Mouse (Mus musculus): ENCODE measurements around the gene Lypd3. TPM values are rescaled to one million over a fixed set of nuclear protein-coding genes. Genes with fewer than 3 reads are reported as not detected.
A peak's percentile ranks its signal among the peaks of the same experiment; 100 is the strongest.
"Not testable (repeated sequence)": the region's sequence is repeated elsewhere in the genome, so short reads cannot be mapped to it uniquely, and the experiment has no call there.

Gene Lypd3
- total and polyA plus RNA-seq, 3 experiments = not detected

GRCm38 (mm10) chr7:24671944-24672439 lies 35.6 kb downstream of the Lypd3 start:
- H3K27me3 ChIP-seq (ENCODE audit: control insufficient read depth, insufficient read depth, low read length) = no peaks in the 10 kb centered on the region
- WGBS = 85% methylated on average over 23 of the region's 23 CpGs
- intact Hi-C loops (cut with DNase I) = no loop called here

GRCm38 (mm10) chr7:24676575-24676974 lies 40.2 kb downstream of the Lypd3 start, which contains the start of gene Tex101:
Gene Tex101, minus strand, starts transcription at chr7:24676675.
- H3K27me3 ChIP-seq (ENCODE audit: control insufficient read depth, insufficient read depth, low read length) = no peaks in the 10 kb centered on the region
- H3K9ac ChIP-seq (ENCODE audit: low read depth, low read length) = no peak within 1 kb of the TSS
- no peak within 1 kb of the TSS for H3K27ac ChIP-seq
- H3K4me1 ChIP-seq (ENCODE audit: control insufficient read depth, insufficient read depth, low read length) = no peaks in the 10 kb centered on the region
- WGBS = 82% methylated on average over 9 of the region's 9 CpGs
- intact Hi-C loops (cut with DNase I) = no loop called here
- no peaks in the 10 kb centered on the region for H3K36me3 ChIP-seq (ENCODE audit: control insufficient read depth, insufficient read depth, low read length)
- DNase-seq = no peak
- no peak for TF ChIP-seq EP300 (IDR thresholded peaks at IDR 0.05; ENCODE audit: insufficient read depth, low read depth, low read length)
- TF ChIP-seq POLR2A (IDR thresholded peaks at IDR 0.05; ENCODE audit: insufficient read depth, low read depth, low read length) = no peak
- no peak for TF ChIP-seq CTCF (IDR thresholded peaks at IDR 0.05)
- no peak within 1 kb of the TSS for H3K4me3 ChIP-seq
- no peaks in the 10 kb centered on the region for H3K79me2 ChIP-seq (replicated peaks; ENCODE audit: control insufficient read depth, insufficient read depth, low read length)

More at GRCm38 (mm10) chr7:24671944-24672439, 35.6 kb downstream of the Lypd3 start:
- no peak for DNase-seq
- no peak overlapping the region for H3K27ac ChIP-seq
- H3K4me3 ChIP-seq = no peak overlapping the region
- no peaks in the 10 kb centered on the region for H3K79me2 ChIP-seq (replicated peaks; ENCODE audit: control insufficient read depth, insufficient read depth, low read length)
- no peaks in the 10 kb centered on the region for H3K4me1 ChIP-seq (ENCODE audit: control insufficient read depth, insufficient read depth, low read length)
- no peak overlapping the region for H3K9ac ChIP-seq (ENCODE audit: low read depth, low read length)
- no peaks in the 10 kb centered on the region for H3K36me3 ChIP-seq (ENCODE audit: control insufficient read depth, insufficient read depth, low read length)
- TF ChIP-seq EP300 (IDR thresholded peaks at IDR 0.05; ENCODE audit: insufficient read depth, low read depth, low read length) = no peak
- no peak for TF ChIP-seq CTCF (IDR thresholded peaks at IDR 0.05)
- TF ChIP-seq POLR2A (IDR thresholded peaks at IDR 0.05; ENCODE audit: insufficient read depth, low read depth, low read length) = no peak

- H3K36me3 ChIP-seq (ENCODE audit: control insufficient read depth, insufficient read depth, low read length); intact Hi-C loops (cut with DNase I); H3K4me3 ChIP-seq; H3K27me3 ChIP-seq (ENCODE audit: control insufficient read depth, insufficient read depth, low read length); H3K9ac ChIP-seq (ENCODE audit: low read depth, low read length); DNase-seq; H3K27ac ChIP-seq; H3K79me2 ChIP-seq (replicated peaks; ENCODE audit: control insufficient read depth, insufficient read depth, low read length); H3K4me1 ChIP-seq (ENCODE audit: control insufficient read depth, insufficient read depth, low read length): not testable (repeated sequence)
- WGBS = 58% methylated on average over 7 of the region's 7 CpGs
- TF ChIP-seq CTCF (IDR thresholded peaks at IDR 0.05) = peak; percentile 19; the same call in 1 of the 2 replicates
Measured at GRCm38 (mm10) chr7:24684121-24684520, 47.8 kb downstream of the Lypd3 start.

- DNase-seq; intact Hi-C loops (cut with DNase I); H3K4me1 ChIP-seq (ENCODE audit: control insufficient read depth, insufficient read depth, low read length); H3K27me3 ChIP-seq (ENCODE audit: control insufficient read depth, insufficient read depth, low read length); H3K36me3 ChIP-seq (ENCODE audit: control insufficient read depth, insufficient read depth, low read length); H3K79me2 ChIP-seq (replicated peaks; ENCODE audit: control insufficient read depth, insufficient read depth, low read length); H3K4me3 ChIP-seq; H3K9ac ChIP-seq (ENCODE audit: low read depth, low read length); H3K27ac ChIP-seq: not testable (repeated sequence)
- 84% methylated on average over 10 of the region's 10 CpGs for WGBS
Measured at GRCm38 (mm10) chr7:24687519-24687918, 51.2 kb downstream of the Lypd3 start.

Other genes starting within 250 kb of the Lypd3 start
- 1 to 10 TPM; 5.9 to 6.6 TPM for gene Smg9, start 236.9 kb upstream of the Lypd3 start, total RNA-seq (2021)
- gene Smg9, start 236.9 kb upstream of the Lypd3 start, polyA plus RNA-seq (2012; rRNA removed) = 19.2 and 21.4 TPM in 2 replicates
- gene Irgc1, start 184.3 kb upstream of the Lypd3 start, total RNA-seq (2021) = not detected
- gene Irgc1, start 184.3 kb upstream of the Lypd3 start, polyA plus RNA-seq (2012; rRNA removed) = 0.67 and 0.88 TPM in 2 replicates
- gene Plaur, start 174.1 kb upstream of the Lypd3 start, total RNA-seq (2021) = 1 to 10 TPM; 3.3 to 3.6 TPM
- gene Plaur, start 174.1 kb upstream of the Lypd3 start, polyA plus RNA-seq (2012; rRNA removed) = 4.2 and 5.0 TPM in 2 replicates
- gene Cadm4, start 154.5 kb upstream of the Lypd3 start, total RNA-seq (2021) = 10 to 100 TPM; 14.0 to 14.7 TPM
- 17.0 and 20.4 TPM in 2 replicates for gene Cadm4, start 154.5 kb upstream of the Lypd3 start, polyA plus RNA-seq (2012; rRNA removed)
- gene Zfp428, start 129.5 kb upstream of the Lypd3 start, total RNA-seq (2021) = 10 to 100 TPM; 14.5 to 14.9 TPM
- 12.3 and 28.7 TPM in 2 replicates for gene Zfp428, start 129.5 kb upstream of the Lypd3 start, polyA plus RNA-seq (2012; rRNA removed)
- not detected for gene AC161166.1, start 124.1 kb upstream of the Lypd3 start, total RNA-seq (2021)
- gene AC161166.1, start 124.1 kb upstream of the Lypd3 start, polyA plus RNA-seq (2012; rRNA removed) = 0.04 TPM in 1 of 2 replicates, not detected in the other
- gene Irgq, start 105.9 kb upstream of the Lypd3 start, total RNA-seq (2021) = 10 to 100 TPM; 16.1 to 17.4 TPM
- 12.9 and 20.7 TPM in 2 replicates for gene Irgq, start 105.9 kb upstream of the Lypd3 start, polyA plus RNA-seq (2012; rRNA removed)
- gene Pinlyp, start 90.4 kb upstream of the Lypd3 start, total RNA-seq (2021) = not detected
- not detected in 2 replicates for gene Pinlyp, start 90.4 kb upstream of the Lypd3 start, polyA plus RNA-seq (2012; rRNA removed)
- gene Xrcc1, start 90.3 kb upstream of the Lypd3 start, total RNA-seq (2021) = 10 to 100 TPM; 25.0 to 25.6 TPM
- gene Xrcc1, start 90.3 kb upstream of the Lypd3 start, polyA plus RNA-seq (2012; rRNA removed) = 21.8 and 25.5 TPM in 2 replicates
- 10 to 100 TPM; 53.2 to 65.2 TPM for gene Ethe1, start 49.0 kb upstream of the Lypd3 start, total RNA-seq (2021)
- gene Ethe1, start 49.0 kb upstream of the Lypd3 start, polyA plus RNA-seq (2012; rRNA removed) = 50.4 and 57.3 TPM in 2 replicates
- under 1 TPM in 1 of 2 experiments, not detected in 1; 0.07 TPM for gene Zfp575, start 48.9 kb upstream of the Lypd3 start, total RNA-seq (2021)
- gene Zfp575, start 48.9 kb upstream of the Lypd3 start, polyA plus RNA-seq (2012; rRNA removed) = 0.08 TPM in 1 of 2 replicates, not detected in the other
- under 1 TPM; 0.27 to 0.34 TPM for gene Phldb3, start 25.8 kb upstream of the Lypd3 start, total RNA-seq (2021)
- gene Phldb3, start 25.8 kb upstream of the Lypd3 start, polyA plus RNA-seq (2012; rRNA removed) = 0.20 and 0.25 TPM in 2 replicates
- not detected for gene Tex101, start 40.1 kb downstream of the Lypd3 start, total RNA-seq (2021)
- gene Tex101, start 40.1 kb downstream of the Lypd3 start, polyA plus RNA-seq (2012; rRNA removed) = 0.15 and 0.27 TPM in 2 replicates
- not detected for gene BC049730, start 72.7 kb downstream of the Lypd3 start, total RNA-seq (2021)
- not detected in 2 replicates for gene BC049730, start 72.7 kb downstream of the Lypd3 start, polyA plus RNA-seq (2012; rRNA removed)
- gene Gm4763, start 90.4 kb downstream of the Lypd3 start, total RNA-seq (2021) = not detected
- not detected in 2 replicates for gene Gm4763, start 90.4 kb downstream of the Lypd3 start, polyA plus RNA-seq (2012; rRNA removed)
- gene Cd177, start 123.8 kb downstream of the Lypd3 start, total RNA-seq (2021) = under 1 TPM in 1 of 2 experiments, not detected in 1; 0.14 TPM
- 0.29 and 0.76 TPM in 2 replicates for gene Cd177, start 123.8 kb downstream of the Lypd3 start, polyA plus RNA-seq (2012; rRNA removed)
- not detected for gene Ceacam10, start 140.7 kb downstream of the Lypd3 start, total RNA-seq (2021)
- gene Ceacam10, start 140.7 kb downstream of the Lypd3 start, polyA plus RNA-seq (2012; rRNA removed) = not detected in 2 replicates
- gene Gm9844, start 225.7 kb downstream of the Lypd3 start, total RNA-seq (2021) = not detected
- 0.67 and 0.68 TPM in 2 replicates for gene Gm9844, start 225.7 kb downstream of the Lypd3 start, polyA plus RNA-seq (2012; rRNA removed)
- not detected for gene Lypd4, start 233.4 kb downstream of the Lypd3 start, total RNA-seq (2021)
- gene Lypd4, start 233.4 kb downstream of the Lypd3 start, polyA plus RNA-seq (2012; rRNA removed) = 0.12 and 0.53 TPM in 2 replicates
- gene Dmrtc2, start 233.5 kb downstream of the Lypd3 start, total RNA-seq (2021) = not detected
- gene Dmrtc2, start 233.5 kb downstream of the Lypd3 start, polyA plus RNA-seq (2012; rRNA removed) = not detected in 2 replicates
- gene Rps19, start 247.8 kb downstream of the Lypd3 start, total RNA-seq (2021) = 100 to 1,000 TPM; 505 to 584 TPM
- gene Rps19, start 247.8 kb downstream of the Lypd3 start, polyA plus RNA-seq (2012; rRNA removed) = 243 and 256 TPM in 2 replicates

All from heart, adult 2 months (tissue).